Comparison of ENCODE assay signal across 8 mouse cellular contexts in the genomic region with DNA sequence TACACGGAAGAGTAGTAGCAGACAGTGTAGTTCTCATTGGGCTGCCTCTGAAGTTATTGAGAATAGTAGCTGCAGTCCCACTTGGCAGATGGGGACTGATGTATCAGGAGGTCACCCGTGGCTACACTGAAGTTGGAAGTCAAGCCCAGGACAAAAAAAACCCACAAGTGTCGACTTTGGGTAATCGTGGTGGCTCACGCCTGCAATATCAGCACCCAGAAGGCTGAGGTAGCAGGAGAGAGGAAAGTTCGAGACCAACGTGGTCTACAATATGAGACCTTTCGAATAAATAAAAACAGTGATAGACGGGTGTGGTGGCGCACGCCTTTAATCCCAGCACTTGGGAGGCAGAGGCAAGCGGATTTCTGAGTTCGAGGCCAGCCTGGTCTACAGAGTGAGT. TPM values are rescaled to one million over a fixed set of nuclear protein-coding genes. Genes with fewer than 3 reads are reported as not detected.
A peak's percentile ranks its signal among the peaks of the same experiment; 100 is the strongest.
DNase-seq lines count a peak whose midpoint lies in the region; ATAC-seq and TF ChIP-seq lines count a peak whose summit lies in the region.

No protein-coding gene starts in this region.

- H3K9ac ChIP-seq in hindbrain, embryonic 13.5 days = peak overlapping the region; percentile 75; the same call in 1 of the 2 replicates
- H3K9ac ChIP-seq in midbrain, embryonic 15.5 days = no peak overlapping the region; the same call in 1 of the 2 replicates

- DNase-seq in layer of hippocampus, adult 2 months (ENCODE audit: low spot score in 2 of 2) = no peak
- DNase-seq in layer of hippocampus, adult 8-10 months (ENCODE audit: low spot score in 2 of 2) = no peak
- DNase-seq in spleen, adult 12 weeks (ENCODE audit: low spot score) = no peak
- DNase-seq in c-Kit-positive CD71-positive TER-119-positive erythroid progenitor cells, embryonic 14.5 days (ENCODE audit: low spot score) = no peak
- DNase-seq in cerebellum, adult 11-12 months = no peak

- peak overlapping the region; percentile 72 for H3K4me3 ChIP-seq in layer of hippocampus, adult 2 months
- H3K4me3 ChIP-seq in bone marrow, adult 2 months (replicated peaks; ENCODE audit: control insufficient read depth, low read depth, low read length) = peak overlapping the region; percentile 44
- H3K4me3 ChIP-seq in hindbrain, embryonic 13.5 days = peak overlapping the region; percentile 62
- peak overlapping the region; percentile 52 for H3K4me3 ChIP-seq in midbrain, embryonic 15.5 days

- no peaks in the 10 kb centered on the region for H3K36me3 ChIP-seq in hindbrain, embryonic 13.5 days
- H3K36me3 ChIP-seq in midbrain, embryonic 15.5 days (replicated peaks) = no peaks in the 10 kb centered on the region

- peak overlapping the region; percentile 69 for H3K4me2 ChIP-seq in hindbrain, embryonic 13.5 days
- peak overlapping the region; percentile 59 for H3K4me2 ChIP-seq in midbrain, embryonic 15.5 days

- no peak for TF ChIP-seq CTCF in layer of hippocampus, adult 2 months (conservative IDR thresholded peaks at IDR 0.05)
- no peak for TF ChIP-seq CTCF in bone marrow, adult 2 months (IDR thresholded peaks at IDR 0.05; ENCODE audit: control insufficient read depth, insufficient read depth, low read length)

- no peak for TF ChIP-seq POLR2A in bone marrow, adult 2 months (IDR thresholded peaks at IDR 0.05; ENCODE audit: borderline replicate concordance, control insufficient read depth, low read depth, low read length)

- H3K27me3 ChIP-seq in hindbrain, embryonic 13.5 days = peaks cover 10% of the 10 kb centered on the region
- H3K27me3 ChIP-seq in midbrain, embryonic 15.5 days (replicated peaks) = no peaks in the 10 kb centered on the region

- no peaks in the 10 kb centered on the region; the same call in 1 of the 2 replicates for H3K4me1 ChIP-seq in bone marrow, adult 2 months (ENCODE audit: control insufficient read depth, insufficient read depth, low read length)
- H3K4me1 ChIP-seq in hindbrain, embryonic 13.5 days (replicated peaks) = peaks cover 19% of the 10 kb centered on the region
- peaks cover 13% of the 10 kb centered on the region for H3K4me1 ChIP-seq in midbrain, embryonic 15.5 days

- ATAC-seq in hindbrain, embryonic 13.5 days (ENCODE audit: low FRiP score) = no peak
- no peak for ATAC-seq in midbrain, embryonic 15.5 days (replicated peaks)

- peak overlapping the region; percentile 97 for H3K27ac ChIP-seq in layer of hippocampus, adult 2 months
- peak overlapping the region; percentile 92 for H3K27ac ChIP-seq in bone marrow, adult 2 months (ENCODE audit: control insufficient read depth, insufficient read depth, low read depth, low read length, poor library complexity)
- H3K27ac ChIP-seq in hindbrain, embryonic 13.5 days = peak overlapping the region; percentile 80; the same call in 1 of the 2 replicates
- no peak overlapping the region; the same call in 1 of the 2 replicates for H3K27ac ChIP-seq in midbrain, embryonic 15.5 days

- no peaks in the 10 kb centered on the region for H3K9me3 ChIP-seq in hindbrain, embryonic 13.5 days
- no peaks in the 10 kb centered on the region for H3K9me3 ChIP-seq in midbrain, embryonic 15.5 days

- WGBS in bone marrow, adult 2 months = 27% methylated on average over 13 of the region's 13 CpGs
- WGBS in hindbrain, embryonic 13.5 days = 47% methylated on average over 13 of the region's 13 CpGs
- WGBS in midbrain, embryonic 15.5 days = 41% methylated on average over 13 of the region's 13 CpGs

RNA-seq across cellular contexts. Expression of a gene that starts 5.4 kb away (rescaled TPM):
- 100 to 1,000 TPM; 166 to 172 TPM for total RNA-seq in layer of hippocampus, adult 2 months (2021)
- 100 to 1,000 TPM; 143 to 187 (median 172) TPM for total RNA-seq in layer of hippocampus, adult 8-10 months (2022)
- 106 and 113 TPM in 2 replicates for polyA plus RNA-seq in bone marrow, adult 2 months (2011; ENCODE audit: insufficient read depth, insufficient read length, low replicate concordance, missing spikeins)
- 372 and 374 TPM in 2 replicates for polyA plus RNA-seq in hindbrain, embryonic 13.5 days (2015; fragmentation: Nextera tagmentation; extraction: Ambion mirVana)
- 372 and 386 TPM in 2 replicates for polyA plus RNA-seq in midbrain, embryonic 15.5 days (2015; fragmentation: Nextera tagmentation; extraction: Ambion mirVana)

RNA-seq across cellular contexts. Expression of a gene that starts 6.1 kb away (rescaled TPM):
- total RNA-seq in layer of hippocampus, adult 2 months (2021) = 100 to 1,000 TPM; 110 to 116 TPM
- total RNA-seq in layer of hippocampus, adult 8-10 months (2022) = 100 to 1,000 TPM in 3 of 4 experiments, 10 to 100 TPM in 1; 96.9 to 103 (median 102) TPM
- 9.4 and 19.4 TPM in 2 replicates for polyA plus RNA-seq in bone marrow, adult 2 months (2011; ENCODE audit: insufficient read depth, insufficient read length, low replicate concordance, missing spikeins)
- 24.4 and 26.8 TPM in 2 replicates for polyA plus RNA-seq in hindbrain, embryonic 13.5 days (2015; fragmentation: Nextera tagmentation; extraction: Ambion mirVana)
- polyA plus RNA-seq in midbrain, embryonic 15.5 days (2015; fragmentation: Nextera tagmentation; extraction: Ambion mirVana) = 34.5 and 36.5 TPM in 2 replicates

RNA-seq across cellular contexts. Expression of a gene that starts 40.6 kb away (rescaled TPM):
- total RNA-seq in layer of hippocampus, adult 2 months (2021) = not detected
- total RNA-seq in layer of hippocampus, adult 8-10 months (2022) = not detected
- not detected in 2 replicates for polyA plus RNA-seq in bone marrow, adult 2 months (2011; ENCODE audit: insufficient read depth, insufficient read length, low replicate concordance, missing spikeins)
- polyA plus RNA-seq in hindbrain, embryonic 13.5 days (2015; fragmentation: Nextera tagmentation; extraction: Ambion mirVana) = not detected in 2 replicates
- not detected in 2 replicates for polyA plus RNA-seq in midbrain, embryonic 15.5 days (2015; fragmentation: Nextera tagmentation; extraction: Ambion mirVana)
